Mouse (Mus musculus) thymus, postnatal 36 days (tissue): Measurements from ENCODE around the gene Gdf5.

Source experiments
- DNase-seq, 2 experiments: peaks; one replicate each; pipeline ENCODE4 v3.0.0; 2022; ENCODE audit warnings: mixed read lengths in 2 of 2

Gdf5 gene

GRCm38 (mm10) chr2:155945124-155945523 is at the start of gene Gdf5:
Gene Gdf5, minus strand, starts transcription at chr2:155945367.
- DNase-seq, result no peak

DNA sequence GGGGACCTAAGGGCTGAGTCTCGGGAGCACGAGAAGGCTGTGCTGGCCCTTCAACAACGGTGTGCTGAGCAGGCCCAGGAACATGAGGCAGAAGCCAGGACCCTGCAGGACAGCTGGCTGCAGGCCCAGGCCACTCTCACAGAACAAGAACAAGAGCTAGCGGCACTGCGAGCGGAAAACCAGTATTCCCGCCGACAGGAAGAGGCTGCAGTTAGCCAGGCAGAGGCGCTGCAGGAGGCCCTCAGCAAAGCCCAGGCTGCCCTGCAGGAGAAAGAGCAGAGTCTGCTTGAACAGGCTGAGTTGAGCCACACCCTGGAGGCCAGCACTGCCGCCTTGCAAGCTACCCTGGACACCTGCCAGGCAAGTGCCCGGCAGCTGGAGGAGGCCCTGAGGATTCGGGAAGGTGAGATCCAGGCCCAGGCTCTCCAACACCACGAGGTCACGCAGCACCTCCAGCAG is 46.7 kb upstream of the Gdf5 start:
- DNase-seq, result no peak

GRCm38 (mm10) chr2:155991151-155991550 is 46.0 kb upstream of the Gdf5 start:
- DNase-seq, result no peak

DNA sequence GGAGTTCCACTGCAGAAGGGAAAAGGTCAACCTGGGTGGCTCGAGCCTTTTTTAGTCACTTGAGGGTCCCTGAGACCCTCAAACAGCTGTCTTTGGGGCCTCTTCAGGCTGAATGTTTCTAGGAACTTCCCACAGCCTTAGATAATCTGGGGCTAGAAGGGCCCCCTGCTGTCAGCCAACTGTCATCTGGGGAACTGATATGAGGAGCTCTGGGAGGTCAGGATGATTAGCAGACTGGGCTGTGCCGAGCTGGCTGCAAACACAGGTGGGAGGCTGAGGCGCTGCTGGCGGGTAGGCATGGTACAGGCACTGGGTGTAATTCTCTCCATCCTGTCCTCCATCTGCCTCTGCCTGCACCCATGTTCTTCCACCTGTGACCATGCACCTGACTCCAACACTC is 43.9 kb upstream of the Gdf5 start:
- peak in 1 of 2 experiments; percentile 54 for DNase-seq

GRCm38 (mm10) chr2:155987131-155987530 is 42.0 kb upstream of the Gdf5 start:
- peak; percentile 40 to 64 for DNase-seq

DNA sequence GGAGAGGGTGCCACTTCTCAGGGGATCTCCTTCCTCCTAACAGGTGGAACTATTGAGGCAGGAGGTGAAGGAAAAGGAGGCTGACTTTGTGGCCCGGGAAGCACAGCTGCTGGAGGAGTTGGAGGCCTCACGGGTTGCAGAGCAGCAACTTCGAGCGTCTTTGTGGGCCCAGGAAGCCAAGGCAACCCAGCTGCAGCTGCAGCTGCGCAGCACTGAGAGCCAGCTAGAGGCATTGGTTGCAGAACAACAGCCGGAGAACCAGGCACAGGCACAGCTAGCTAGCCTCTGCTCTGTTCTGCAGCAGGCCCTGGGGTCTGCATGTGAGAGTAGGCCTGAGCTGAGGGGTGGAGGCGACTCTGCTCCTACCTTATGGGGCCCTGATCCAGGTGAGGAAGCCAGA is 40.6 kb upstream of the Gdf5 start:
- DNase-seq, result peak; percentile 79 to 87

GRCm38 (mm10) chr2:155979328-155979991 is 34.3 kb upstream of the Gdf5 start:
- DNase-seq, result peak; percentile 58 to 74

DNA sequence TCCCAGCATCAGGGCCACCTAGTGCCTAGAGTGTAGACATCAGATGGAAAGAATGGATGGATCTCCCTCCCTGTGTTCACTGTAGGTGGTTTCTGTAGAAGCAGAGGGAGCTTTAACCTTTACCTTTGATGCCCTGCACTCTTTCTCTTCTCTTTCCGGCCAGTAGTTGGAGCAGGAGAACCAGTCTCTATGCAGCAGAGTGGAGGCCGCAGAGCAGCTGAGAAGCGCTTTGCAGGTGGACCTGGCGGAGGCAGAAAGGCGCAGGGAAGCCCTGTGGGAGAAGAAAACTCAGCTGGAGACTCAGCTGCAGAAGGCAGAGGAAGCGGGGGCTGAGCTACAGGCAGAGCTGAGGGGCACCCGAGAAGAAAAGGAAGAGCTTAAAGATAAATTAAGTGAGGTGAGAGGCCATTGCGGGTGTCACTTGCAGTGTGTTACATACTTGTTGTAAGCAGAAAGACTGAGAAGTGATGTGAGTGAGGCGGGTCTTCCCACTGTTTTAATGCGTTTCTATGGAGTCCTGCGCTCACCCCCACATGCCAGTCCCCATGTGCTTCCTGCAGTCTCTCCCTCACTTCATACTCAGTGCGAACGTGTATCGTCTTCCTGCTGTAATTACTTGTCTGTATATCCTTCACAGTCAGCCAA is 29.0 kb upstream of the Gdf5 start:
- DNase-seq, result peak; percentile 71 to 83

GRCm38 (mm10) chr2:155973348-155973747 is 28.2 kb upstream of the Gdf5 start:
- no peak for DNase-seq

DNA sequence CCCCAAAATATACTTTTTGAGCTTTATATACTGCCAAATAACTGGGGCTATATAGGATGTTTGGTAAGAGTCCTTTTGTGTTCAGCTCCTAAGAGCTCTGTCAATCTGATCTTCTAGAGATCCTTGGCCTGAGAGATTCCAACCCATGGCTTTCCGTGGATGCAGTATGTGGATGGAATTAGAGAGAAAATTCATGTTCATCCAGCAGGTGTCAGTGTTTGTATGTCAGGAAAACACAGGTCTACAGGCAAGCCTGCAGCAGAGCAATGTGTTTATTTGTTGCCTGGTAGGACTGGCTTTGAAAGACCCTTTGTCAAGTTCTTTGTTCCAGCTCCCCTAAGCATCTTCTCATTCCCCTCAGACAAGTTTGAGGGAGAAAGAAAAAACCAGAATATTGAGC is 17.8 kb upstream of the Gdf5 start:
- no peak for DNase-seq

DNA sequence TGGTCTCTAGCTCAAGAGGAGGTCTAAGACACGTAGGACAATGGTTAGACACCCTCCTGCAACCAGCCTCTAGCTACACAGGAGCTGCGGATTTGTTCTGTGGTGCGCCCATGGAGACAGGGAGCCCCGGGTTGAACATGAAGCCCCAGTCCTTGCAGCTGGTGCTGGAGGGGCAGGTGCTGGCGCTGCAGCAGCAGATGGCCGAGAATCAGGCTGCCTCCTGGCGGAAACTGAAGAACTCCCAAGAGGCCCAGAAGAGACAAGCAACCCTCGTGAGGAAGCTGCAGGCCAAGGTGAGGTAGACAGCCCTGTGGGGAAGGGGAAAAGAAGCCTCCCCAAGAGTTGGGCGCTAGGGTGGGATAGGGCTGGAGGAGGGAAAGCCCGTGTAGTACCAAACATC is 16.7 kb upstream of the Gdf5 start:
- DNase-seq, result no peak

GRCm38 (mm10) chr2:155959981-155960380 is 14.8 kb upstream of the Gdf5 start:
- DNase-seq, result no peak

DNA sequence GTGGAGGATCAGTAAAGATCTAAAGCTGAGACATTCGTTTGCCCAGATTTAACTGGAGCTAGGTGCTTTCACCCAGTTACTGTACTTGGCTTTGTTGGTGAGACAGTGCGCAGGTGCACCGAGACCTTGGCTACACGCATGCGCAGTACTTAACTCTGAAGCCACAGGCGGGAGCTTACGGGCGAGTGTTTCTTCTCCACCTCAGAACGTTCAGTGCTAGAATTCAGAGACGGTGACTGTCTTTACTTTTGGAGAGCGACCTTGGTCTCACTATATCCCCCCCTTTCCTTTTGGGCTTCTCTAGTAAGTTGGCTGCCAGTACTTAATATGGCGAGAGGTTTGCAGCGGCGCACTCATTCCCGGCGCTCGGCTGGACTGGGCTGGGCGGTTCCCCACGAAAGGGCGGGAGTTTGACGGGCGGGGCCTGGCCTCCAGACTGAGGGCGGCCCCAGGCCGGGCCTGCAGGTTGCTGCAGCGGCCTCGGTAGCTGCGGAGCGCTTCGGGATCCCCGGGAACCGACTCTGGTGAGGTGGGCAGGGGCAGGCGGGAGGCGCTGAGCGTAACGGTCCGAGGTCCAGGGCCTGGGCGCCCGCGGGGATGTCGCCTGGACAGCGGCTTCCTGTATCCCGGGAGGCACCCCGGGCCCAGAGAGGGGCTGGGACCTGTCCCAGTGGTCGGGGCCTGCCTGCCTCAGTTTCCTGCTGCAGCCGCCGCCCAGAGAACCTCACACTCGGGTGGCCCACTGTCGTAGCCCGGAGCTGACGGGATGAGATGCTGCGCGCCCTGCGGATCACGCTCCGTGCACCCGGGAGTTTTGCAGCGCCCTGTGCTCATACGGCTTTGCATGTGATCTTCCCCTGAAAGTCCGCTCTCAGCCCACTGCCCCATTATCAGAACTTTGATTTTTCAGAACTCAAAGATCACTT is 11.2 kb upstream of the Gdf5 start, which contains the start of gene Cep250:
Cep250 (plus strand) TSS at position 325 of the 926 bp plus-strand sequence.
- DNase-seq, result peak; percentile 83 to 88

DNA sequence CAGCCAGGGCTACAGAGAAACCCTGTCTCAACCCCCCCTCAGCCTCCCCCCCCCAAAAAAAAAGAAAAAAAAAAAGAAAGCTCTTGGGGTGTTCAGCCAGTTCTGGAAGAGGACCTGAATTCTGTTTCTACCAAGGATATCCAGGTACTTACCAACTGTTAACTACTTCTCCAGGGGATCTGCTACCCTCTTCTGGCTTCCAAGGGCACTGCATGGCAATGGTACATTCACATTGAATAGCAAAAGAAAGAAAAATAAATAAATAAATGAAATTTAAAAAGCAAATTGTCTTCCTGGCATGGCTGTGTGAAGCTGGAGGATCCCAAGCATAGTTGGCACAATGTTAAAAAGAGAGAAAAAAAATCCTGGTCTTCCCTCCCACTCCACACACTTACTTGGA is 6.8 kb upstream of the Gdf5 start:
- peak; percentile 51 to 59 for DNase-seq

DNA sequence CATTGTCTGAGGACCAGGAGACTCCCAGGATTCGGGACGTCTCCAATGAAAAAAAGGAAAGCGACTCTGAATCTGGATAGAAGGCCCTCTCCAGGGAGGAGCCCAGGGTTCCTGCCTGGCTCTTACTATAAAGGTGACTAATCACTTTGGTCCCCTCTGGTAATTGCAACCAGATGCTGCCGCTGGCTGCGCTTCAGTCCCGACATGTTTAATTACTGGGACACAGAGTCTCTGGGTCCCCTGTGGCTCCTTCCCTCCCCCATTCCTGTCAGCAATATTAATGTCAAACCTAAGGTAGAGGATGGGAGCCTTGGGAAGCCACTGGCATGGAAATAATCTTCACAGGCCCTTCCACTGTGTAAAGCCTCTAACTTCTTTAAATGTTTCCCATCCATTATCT is 4.2 kb upstream of the Gdf5 start:
- no peak for DNase-seq

GRCm38 (mm10) chr2:155947390-155948002 is 2.3 kb upstream of the Gdf5 start:
- DNase-seq, result no peak

- no peak for DNase-seq
Observed at GRCm38 (mm10) chr2:155946499-155946898, 1.3 kb upstream of the Gdf5 start.

DNA sequence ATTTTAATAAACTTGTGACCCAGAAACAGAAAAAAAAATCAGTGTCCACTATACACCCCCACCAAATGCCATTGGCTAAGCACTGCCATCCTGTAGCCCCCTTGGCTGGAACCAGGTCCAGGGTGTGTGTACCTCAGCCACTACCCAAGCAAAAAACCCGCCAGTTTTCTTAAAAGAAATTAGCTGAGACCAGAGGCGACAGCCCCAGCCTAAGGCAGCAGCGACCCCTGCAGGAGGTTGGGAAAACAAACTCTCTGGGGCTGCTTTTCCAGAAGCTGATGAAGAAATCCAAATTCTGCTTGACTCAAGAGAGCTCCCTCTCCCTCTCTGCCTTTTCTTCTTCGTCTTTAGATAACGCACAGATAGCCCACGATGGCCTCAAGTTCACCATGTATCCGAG is 902 bp upstream of the Gdf5 start:
- DNase-seq, result peak; percentile 52 to 60

- DNase-seq, result no peak
Observed at GRCm38 (mm10) chr2:155945580-155945979, 413 bp upstream of the Gdf5 start.

GRCm38 (mm10) chr2:155944685-155945084 is 482 bp downstream of the Gdf5 start:
- DNase-seq, result no peak

DNA sequence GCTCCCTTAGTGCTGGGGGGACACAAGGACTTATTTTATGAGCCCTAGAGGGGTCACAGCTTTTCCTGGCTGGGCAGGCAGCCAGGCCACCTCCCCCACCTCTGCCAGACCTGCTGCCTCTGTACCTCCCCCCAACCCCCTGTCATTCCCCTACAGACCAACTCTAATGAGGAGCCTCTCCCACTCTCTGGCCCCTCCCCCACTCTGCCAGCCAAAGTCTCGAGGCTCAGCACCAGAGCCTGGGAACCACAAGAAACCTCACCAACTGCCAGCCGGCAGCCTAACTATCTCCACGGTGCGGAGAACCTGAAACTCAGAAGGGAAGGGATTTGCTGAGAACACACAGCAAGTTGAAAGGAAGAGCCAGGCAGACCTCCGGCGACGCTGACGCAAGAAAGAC is 1.7 kb downstream of the Gdf5 start:
- DNase-seq, result no peak

- DNase-seq, result no peak
Observed at GRCm38 (mm10) chr2:155941697-155942442, 3.3 kb downstream of the Gdf5 start.
